In the genomic region with DNA sequence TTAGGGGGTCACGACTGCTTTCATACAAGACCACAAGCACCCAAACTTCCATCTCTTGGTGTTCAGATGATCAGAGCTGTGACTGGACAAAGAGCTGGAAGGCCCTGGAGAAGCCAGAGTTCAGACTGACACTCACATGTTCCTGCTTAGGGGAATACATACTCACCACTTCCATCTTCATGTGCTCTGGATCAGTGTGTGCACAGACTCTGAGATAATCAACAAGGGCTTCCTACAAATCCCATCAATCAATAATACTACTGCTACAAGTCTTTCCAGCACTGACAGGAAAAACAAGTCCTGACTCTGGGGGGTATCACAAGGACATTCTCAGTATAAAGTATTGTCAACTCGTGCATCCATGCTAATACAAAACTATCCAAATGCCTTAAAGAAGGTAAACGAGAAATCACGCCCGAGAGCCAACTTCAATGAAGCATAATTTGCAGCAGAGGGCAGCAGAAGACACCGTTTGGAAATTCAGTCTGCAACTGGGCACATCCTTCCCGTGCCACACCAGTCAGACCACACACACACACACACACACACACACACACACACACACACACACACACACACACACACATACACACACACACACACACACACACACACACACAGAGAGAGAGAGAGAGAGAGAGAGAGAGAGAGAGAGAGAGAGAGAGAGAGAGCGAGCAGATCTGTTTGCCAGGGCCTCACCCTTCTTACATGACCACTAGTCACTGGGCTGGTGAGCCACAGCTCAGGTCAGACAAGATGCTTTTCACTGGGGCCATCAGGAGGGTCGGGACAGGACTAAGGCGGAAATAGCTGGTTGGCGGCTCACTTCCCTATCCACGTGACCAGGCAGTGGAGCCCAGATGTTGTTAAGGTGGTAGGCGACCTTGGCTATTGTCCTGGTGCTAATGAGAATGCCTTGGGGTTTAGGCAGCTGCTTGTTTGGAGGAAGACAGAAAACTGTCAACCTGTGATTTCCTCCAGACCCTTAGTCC, we compare ENCODE assay signal across 9 mouse cellular contexts.
DNase-seq lines count a peak whose midpoint lies in the region; ATAC-seq and TF ChIP-seq lines count a peak whose summit lies in the region.
"Had no signal": no experiment of that assay in that cellular context is flagged by ENCODE, and none has a peak within 500 bp of the region (broad histone marks: within the 10 kb centered on the region; RNA-seq: fewer than 3 reads in every experiment).

No protein-coding gene starts in this region.

- H3K4me1 ChIP-seq in forebrain, postnatal 0 days (ENCODE audit: insufficient read depth) = no peaks in the 10 kb centered on the region
- 0 out of 2 replicates have a peak, but pooled peaks cover 5% of the 10 kb centered on the region for H3K4me1 ChIP-seq in hindbrain, embryonic 15.5 days (replicated peaks)
- H3K4me1 ChIP-seq in midbrain, embryonic 10.5 days = 0 out of 2 replicates have a peak, but pooled peaks cover 5% of the 10 kb centered on the region
- no peaks in the 10 kb centered on the region for H3K4me1 ChIP-seq in stomach, postnatal 0 days (replicated peaks; ENCODE audit: control insufficient read depth, insufficient read depth)

- H3K4me3 ChIP-seq in forebrain, postnatal 0 days (ENCODE audit: low read depth, low read length) = no peak overlapping the region
- no peak overlapping the region for H3K4me3 ChIP-seq in hindbrain, embryonic 15.5 days
- H3K4me3 ChIP-seq in midbrain, embryonic 10.5 days = no peak overlapping the region
- H3K4me3 ChIP-seq in stomach, postnatal 0 days (ENCODE audit: low read depth, low read length) = no peak overlapping the region
- H3K4me3 ChIP-seq: heart, embryonic 13.5 days had no signal

- peak; percentile 81 for ATAC-seq in forebrain, postnatal 0 days
- ATAC-seq in hindbrain, embryonic 15.5 days (ENCODE audit: low FRiP score, low read depth) = peak; percentile 70
- peak; percentile 60; the same call in 1 of the 2 replicates for ATAC-seq in stomach, postnatal 0 days (ENCODE audit: low FRiP score, low TSS enrichment)

- peak; percentile 80 for TF ChIP-seq CTCF in forebrain, postnatal 0 days (IDR thresholded peaks at IDR 0.05; ENCODE audit: low read depth)
- peak; percentile 83 for TF ChIP-seq CTCF in stomach, postnatal 0 days (IDR thresholded peaks at IDR 0.05; ENCODE audit: low read depth)

- no peak overlapping the region for H3K9ac ChIP-seq in forebrain, postnatal 0 days
- H3K9ac ChIP-seq in hindbrain, embryonic 15.5 days = no peak overlapping the region
- no peak overlapping the region for H3K9ac ChIP-seq in stomach, postnatal 0 days (ENCODE audit: low read length)
- H3K9ac ChIP-seq: heart, embryonic 13.5 days had no signal

- DNase-seq in adrenal gland, adult (ENCODE audit: inconsistent age in 2 of 2, low spot score in 1 of 2) = peak; percentile 34 to 76
- no peak for DNase-seq in adrenal gland, postnatal 4 days (ENCODE audit: low spot score in 2 of 2)
- peak; percentile 61 for DNase-seq in adrenal gland, postnatal 14 days
- DNase-seq in forebrain, postnatal 0 days = peak; percentile 75
- peak; percentile 32 for DNase-seq in left cerebral cortex, adult 11 months (ENCODE audit: low spot score)
- DNase-seq in midbrain, embryonic 10.5 days (ENCODE audit: low spot score) = peak; percentile 37
- peak; percentile 28 for DNase-seq in stomach, postnatal 0 days (ENCODE audit: low spot score)

- H3K4me2 ChIP-seq in forebrain, postnatal 0 days (ENCODE audit: low read depth) = no peak overlapping the region
- no peak overlapping the region for H3K4me2 ChIP-seq in hindbrain, embryonic 15.5 days
- no peak overlapping the region for H3K4me2 ChIP-seq in stomach, postnatal 0 days (replicated peaks; ENCODE audit: low read depth)
- H3K4me2 ChIP-seq: heart, embryonic 13.5 days had no signal

- no peaks in the 10 kb centered on the region for H3K9me3 ChIP-seq in forebrain, postnatal 0 days (ENCODE audit: low read length)
- no peaks in the 10 kb centered on the region for H3K9me3 ChIP-seq in hindbrain, embryonic 15.5 days
- no peaks in the 10 kb centered on the region for H3K9me3 ChIP-seq in midbrain, embryonic 10.5 days (replicated peaks)
- no peaks in the 10 kb centered on the region for H3K9me3 ChIP-seq in stomach, postnatal 0 days (ENCODE audit: control insufficient read depth, low read length)
- H3K9me3 ChIP-seq: heart, embryonic 13.5 days had no signal

- no peak for TF ChIP-seq EP300 in stomach, postnatal 0 days (optimal IDR thresholded peaks at IDR 0.05)

- H3K36me3 ChIP-seq in forebrain, postnatal 0 days (ENCODE audit: insufficient read depth) = no peaks in the 10 kb centered on the region
- H3K36me3 ChIP-seq in hindbrain, embryonic 15.5 days = no peaks in the 10 kb centered on the region
- H3K36me3 ChIP-seq in midbrain, embryonic 10.5 days = no peaks in the 10 kb centered on the region
- no peaks in the 10 kb centered on the region for H3K36me3 ChIP-seq in stomach, postnatal 0 days (ENCODE audit: control insufficient read depth, insufficient read depth, low read length)
- H3K36me3 ChIP-seq: heart, embryonic 13.5 days had no signal

- no peaks in the 10 kb centered on the region; the same call in 1 of the 2 replicates for H3K27me3 ChIP-seq in forebrain, postnatal 0 days (ENCODE audit: insufficient read depth, low read length)
- H3K27me3 ChIP-seq in hindbrain, embryonic 15.5 days = no peaks in the 10 kb centered on the region
- no peaks in the 10 kb centered on the region for H3K27me3 ChIP-seq in midbrain, embryonic 10.5 days (ENCODE audit: low read depth, poor library complexity, severe bottlenecking)
- no peaks in the 10 kb centered on the region for H3K27me3 ChIP-seq in stomach, postnatal 0 days (ENCODE audit: control insufficient read depth, insufficient read depth, low read length)

- no peak overlapping the region for H3K27ac ChIP-seq in forebrain, postnatal 0 days (ENCODE audit: low read depth, low read length)
- no peak overlapping the region for H3K27ac ChIP-seq in hindbrain, embryonic 15.5 days (replicated peaks)
- no peak overlapping the region for H3K27ac ChIP-seq in midbrain, embryonic 10.5 days (replicated peaks)
- no peak overlapping the region for H3K27ac ChIP-seq in stomach, postnatal 0 days (replicated peaks)
- H3K27ac ChIP-seq: heart, embryonic 13.5 days had no signal

- WGBS in forebrain, postnatal 0 days = 37% methylated on average over 13 of the region's 13 CpGs
- 39% methylated on average over 13 of the region's 13 CpGs for WGBS in hindbrain, embryonic 15.5 days
- 37% methylated on average over 13 of the region's 13 CpGs for WGBS in midbrain, embryonic 10.5 days
- 27% methylated on average over 13 of the region's 13 CpGs for WGBS in stomach, postnatal 0 days

Comparison
In these comparisons a context has a peak if more than half of its experiments do, and no peak if none do; other contexts are left out.
1. DNase-seq: peak in adrenal gland, adult (2 of 2), adrenal gland, postnatal 14 days (single experiment), forebrain, postnatal 0 days (single experiment), left cerebral cortex, adult 11 months (single experiment), midbrain, embryonic 10.5 days (single experiment) and stomach, postnatal 0 days (single experiment); none in adrenal gland, postnatal 4 days (0 of 2).
2. Peak in every context shown above with its lines, with median percentiles within 50 percentile points of each other: ATAC-seq.